ENCODE assay signal across 8 mouse cellular contexts in the genomic region with DNA sequence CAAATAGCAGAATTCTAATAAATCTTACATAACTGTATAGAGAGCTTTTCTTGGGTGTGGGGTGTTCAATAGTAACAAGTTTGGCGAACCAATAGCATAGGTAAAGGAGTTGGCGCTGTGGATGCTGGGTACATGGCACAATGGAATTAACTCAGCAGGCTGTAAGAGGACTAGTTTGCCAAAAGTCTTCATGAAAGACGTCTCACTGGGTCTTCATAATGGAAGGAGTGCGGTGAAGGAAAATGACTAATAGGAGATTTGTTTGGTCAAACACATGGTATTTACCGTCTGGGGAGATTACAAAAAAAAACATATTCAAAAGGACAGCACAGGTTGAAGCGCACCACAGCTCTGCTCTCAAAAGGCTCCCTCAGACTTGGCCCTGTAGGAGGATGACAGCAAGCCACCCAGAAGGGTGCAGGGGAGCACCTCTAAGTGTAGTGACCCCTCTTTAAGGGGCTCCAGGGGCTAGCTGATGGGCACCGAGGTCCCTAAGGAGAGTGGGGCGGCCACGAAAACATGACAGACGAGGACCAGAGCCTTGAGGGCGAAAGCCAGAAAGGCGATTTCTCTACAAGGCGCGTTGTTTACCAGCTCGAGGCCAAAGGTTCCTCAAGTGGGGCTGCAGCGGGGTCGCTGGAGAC. TPM values are rescaled to one million over a fixed set of nuclear protein-coding genes. Genes with fewer than 3 reads are reported as not detected.
A peak's percentile ranks its signal among the peaks of the same experiment; 100 is the strongest.
DNase-seq lines count a peak whose midpoint lies in the region; ATAC-seq lines count a peak whose summit lies in the region.

No protein-coding gene starts in this region.

- H3K27ac ChIP-seq in hindbrain, embryonic 16.5 days (ENCODE audit: low read depth, low read length), result peak overlapping the region; percentile 98
- H3K27ac ChIP-seq in midbrain, embryonic 15.5 days, result peak overlapping the region; percentile 98

- peak overlapping the region; percentile 83 for H3K4me2 ChIP-seq in hindbrain, embryonic 16.5 days (ENCODE audit: low read length)
- H3K4me2 ChIP-seq in midbrain, embryonic 15.5 days, result peak overlapping the region; percentile 85

- 14% methylated on average over 17 of the region's 17 CpGs for WGBS in hindbrain, embryonic 16.5 days
- 9% methylated on average over 17 of the region's 17 CpGs for whole genome bisulfite sequencing in midbrain, embryonic 15.5 days

- no peaks in the 10 kb centered on the region for H3K9me3 ChIP-seq in hindbrain, embryonic 16.5 days (ENCODE audit: control insufficient read depth, low read length)
- no peaks in the 10 kb centered on the region for H3K9me3 ChIP-seq in midbrain, embryonic 15.5 days

- DNase-seq in frontal cortex, postnatal 14 days (ENCODE audit: low spot score in 2 of 2), result no peak
- DNase-seq in right cerebral cortex, adult 18-20 months, result peak; percentile 13
- no peak for DNase-seq in right cerebral cortex, postnatal 36 days (ENCODE audit: low spot score in 2 of 2)
- DNase-seq in thymus, postnatal 0 days (ENCODE audit: low spot score), result no peak
- DNase-seq in urinary bladder, adult 18-20 months (ENCODE audit: low spot score in 2 of 2), result no peak

- peak; percentile 35; the same call in 1 of the 2 replicates for ATAC-seq in frontal cortex, adult (ENCODE audit: low TSS enrichment)
- peak; percentile 50 for ATAC-seq in hindbrain, embryonic 16.5 days
- peak; percentile 61 for ATAC-seq in midbrain, embryonic 15.5 days (replicated peaks)

- peak overlapping the region; percentile 99 for H3K9ac ChIP-seq in hindbrain, embryonic 16.5 days (ENCODE audit: low read depth, low read length)
- H3K9ac ChIP-seq in midbrain, embryonic 15.5 days, result peak overlapping the region; percentile 98

- no peaks in the 10 kb centered on the region for H3K27me3 ChIP-seq in hindbrain, embryonic 16.5 days (replicated peaks; ENCODE audit: control insufficient read depth, insufficient read depth, low read length)
- no peaks in the 10 kb centered on the region for H3K27me3 ChIP-seq in midbrain, embryonic 15.5 days (replicated peaks)

- H3K4me1 ChIP-seq in hindbrain, embryonic 16.5 days (ENCODE audit: control insufficient read depth, insufficient read depth, low read depth, low read length), result peaks cover 28% of the 10 kb centered on the region
- peaks cover 34% of the 10 kb centered on the region for H3K4me1 ChIP-seq in midbrain, embryonic 15.5 days

- no peaks in the 10 kb centered on the region for H3K36me3 ChIP-seq in hindbrain, embryonic 16.5 days (ENCODE audit: control insufficient read depth, insufficient read depth, low read length)
- no peaks in the 10 kb centered on the region for H3K36me3 ChIP-seq in midbrain, embryonic 15.5 days (replicated peaks)

- peak overlapping the region; percentile 93 for H3K4me3 ChIP-seq in hindbrain, embryonic 16.5 days (ENCODE audit: low read length)
- H3K4me3 ChIP-seq in midbrain, embryonic 15.5 days, result peak overlapping the region; percentile 95

RNA-seq across cellular contexts. Expression of a gene that starts 0.7 kb away (rescaled TPM):
- polyA plus RNA-seq in hindbrain, embryonic 16.5 days (2015; fragmentation: Nextera tagmentation; extraction: Ambion mirVana), result 53.3 and 67.6 TPM in 2 replicates
- polyA plus RNA-seq in midbrain, embryonic 15.5 days (2015; fragmentation: Nextera tagmentation; extraction: Ambion mirVana), result 78.6 and 82.5 TPM in 2 replicates
- 32.9 and 34.6 TPM in 2 replicates for polyA plus RNA-seq in thymus, postnatal 0 days (2015; fragmentation: Nextera tagmentation; extraction: Ambion mirVana)
